8 mouse cellular contexts compared by ENCODE assay signal in genomic region chr15:4374453-4374990, GRCm38 (mm10). TPM values are rescaled to one million over a fixed set of nuclear protein-coding genes. Genes with fewer than 3 reads are reported as not detected.
DNase-seq lines count a peak whose midpoint lies in the region; ATAC-seq and TF ChIP-seq lines count a peak whose summit lies in the region.
"Had no signal": no experiment of that assay in that cellular context is flagged by ENCODE, and none has a peak within 500 bp of the region (broad histone marks: within the 10 kb centered on the region; RNA-seq: fewer than 3 reads in every experiment).

No protein-coding gene starts in this region.

- no peak overlapping the region for H3K27ac ChIP-seq in lung, embryonic 14.5 days (ENCODE audit: low read depth)
- no peak overlapping the region for H3K27ac ChIP-seq in forebrain, embryonic 11.5 days (ENCODE audit: low read depth, low read length)
- no peak overlapping the region for H3K27ac ChIP-seq in limb, embryonic 12.5 days

- no peak for DNase-seq in lung, embryonic 14.5 days
- DNase-seq in lung, postnatal 25 days (ENCODE audit: low spot score): no peak
- no peak for DNase-seq in forebrain, embryonic 11.5 days (ENCODE audit: low spot score)
- peak; percentile 16 for DNase-seq in retina, postnatal 1 day
- DNase-seq in right cerebral cortex, postnatal 10 days (ENCODE audit: low spot score in 2 of 2): no peak
- no peak for DNase-seq in spleen, adult 12 weeks (ENCODE audit: low spot score)

- no peak for ATAC-seq in lung, embryonic 14.5 days (ENCODE audit: insufficient read depth)
- ATAC-seq in forebrain, embryonic 11.5 days (replicated peaks; ENCODE audit: low FRiP score): no peak
- no peak for ATAC-seq in limb, embryonic 12.5 days (ENCODE audit: insufficient number of reproducible peaks, insufficient read depth, low FRiP score, low TSS enrichment, low read depth)

- WGBS in lung, embryonic 14.5 days: 57% methylated on average over 6 of the region's 6 CpGs
- 42% methylated on average over 6 of the region's 6 CpGs for WGBS in forebrain, embryonic 11.5 days
- WGBS in limb, embryonic 12.5 days: 54% methylated on average over 6 of the region's 6 CpGs

- peaks cover 4% of the 10 kb centered on the region; the same call in 1 of the 2 replicates for H3K27me3 ChIP-seq in lung, embryonic 14.5 days (ENCODE audit: insufficient read depth, low read length)
- H3K27me3 ChIP-seq in forebrain, embryonic 11.5 days (ENCODE audit: control insufficient read depth, insufficient read depth, low read length): peaks cover 2% of the 10 kb centered on the region; the same call in 1 of the 2 replicates
- peaks cover 18% of the 10 kb centered on the region for H3K27me3 ChIP-seq in limb, embryonic 12.5 days

- no peak for TF ChIP-seq CTCF in lung, embryonic 14.5 days (IDR thresholded peaks at IDR 0.05; ENCODE audit: low read depth)

- no peak overlapping the region for H3K9ac ChIP-seq in lung, embryonic 14.5 days
- H3K9ac ChIP-seq in forebrain, embryonic 11.5 days (ENCODE audit: low read length): no peak overlapping the region; the same call in 1 of the 2 replicates
- no peak overlapping the region for H3K9ac ChIP-seq in limb, embryonic 12.5 days (replicated peaks)

- H3K4me1 ChIP-seq in lung, embryonic 14.5 days (ENCODE audit: insufficient read depth): no peaks in the 10 kb centered on the region
- peaks cover 4% of the 10 kb centered on the region; the same call in 1 of the 2 replicates for H3K4me1 ChIP-seq in forebrain, embryonic 11.5 days (replicated peaks; ENCODE audit: control insufficient read depth, insufficient read depth, low read length)
- peaks cover 6% of the 10 kb centered on the region; the same call in 1 of the 2 replicates for H3K4me1 ChIP-seq in limb, embryonic 12.5 days (replicated peaks)

- no peak overlapping the region for H3K4me3 ChIP-seq in lung, embryonic 14.5 days (ENCODE audit: low read depth, low read length)
- H3K4me3 ChIP-seq in forebrain, embryonic 11.5 days (ENCODE audit: low read depth, low read length): peak overlapping the region; percentile 1; the same call in 1 of the 2 replicates
- no peak overlapping the region for H3K4me3 ChIP-seq in limb, embryonic 12.5 days (replicated peaks)

- no peaks in the 10 kb centered on the region for H3K9me3 ChIP-seq in lung, embryonic 14.5 days (ENCODE audit: low read depth, low read length)
- H3K9me3 ChIP-seq in forebrain, embryonic 11.5 days (ENCODE audit: control insufficient read depth, low read length): no peaks in the 10 kb centered on the region
- H3K9me3 ChIP-seq in limb, embryonic 12.5 days: no peaks in the 10 kb centered on the region

- H3K4me2 ChIP-seq in lung, embryonic 14.5 days: peak overlapping the region; percentile 62; the same call in 1 of the 2 replicates
- H3K4me2 ChIP-seq in forebrain, embryonic 11.5 days (ENCODE audit: low read depth, low read length, severe bottlenecking): peak overlapping the region; percentile 84; the same call in 1 of the 2 replicates
- peak overlapping the region; percentile 94 for H3K4me2 ChIP-seq in limb, embryonic 12.5 days

- no peaks in the 10 kb centered on the region for H3K36me3 ChIP-seq in lung, embryonic 14.5 days (ENCODE audit: insufficient read depth)
- no peaks in the 10 kb centered on the region for H3K36me3 ChIP-seq in forebrain, embryonic 11.5 days (ENCODE audit: control insufficient read depth, insufficient read depth, low read length)
- no peaks in the 10 kb centered on the region for H3K36me3 ChIP-seq in limb, embryonic 12.5 days

RNA-seq across cellular contexts. Expression of gene Plcxd3, which starts 0.8 kb away (rescaled TPM):
- 0.25 and 0.30 TPM in 2 replicates for polyA plus RNA-seq in lung, embryonic 14.5 days (2014; fragmentation: Nextera tagmentation; extraction: Ambion mirVana)
- polyA plus RNA-seq in forebrain, embryonic 11.5 days (2014; fragmentation: Nextera tagmentation; extraction: Ambion mirVana): 13.0 and 18.8 TPM in 2 replicates
- 3.8 and 4.1 TPM in 2 replicates for polyA plus RNA-seq in limb, embryonic 12.5 days (2016; fragmentation: Nextera tagmentation; extraction: Ambion mirVana)
- polyA plus RNA-seq: liver, adult 2 months had no signal
